Comparison of ENCODE assay signal across 25 mouse cellular contexts in genomic region chr13:59988393-59988965, GRCm38 (mm10).
DNase-seq lines count a peak whose midpoint lies in the region; ATAC-seq and TF ChIP-seq lines count a peak whose summit lies in the region.
"Had no signal": no experiment of that assay in that cellular context is flagged by ENCODE, and none has a peak within 500 bp of the region (broad histone marks: within the 10 kb centered on the region; RNA-seq: fewer than 3 reads in every experiment).

No protein-coding gene starts in this region.

- 82% methylated on average over 7 of the region's 7 CpGs for WGBS in forebrain, embryonic 10.5 days
- WGBS in forebrain, embryonic 12.5 days = 78% methylated on average over 7 of the region's 7 CpGs
- WGBS in lung, embryonic 14.5 days = 67% methylated on average over 7 of the region's 7 CpGs
- 69% methylated on average over 7 of the region's 7 CpGs for WGBS in limb, embryonic 10.5 days
- WGBS in limb, embryonic 14.5 days = 32% methylated on average over 7 of the region's 7 CpGs

- TF ChIP-seq CTCF in lung, embryonic 14.5 days (IDR thresholded peaks at IDR 0.05; ENCODE audit: low read depth) = no peak

- H3K9me3 ChIP-seq in forebrain, embryonic 10.5 days = peaks cover 13% of the 10 kb centered on the region; the same call in 1 of the 2 replicates
- 0 out of 2 replicates have a peak, but pooled peaks cover 5% of the 10 kb centered on the region for H3K9me3 ChIP-seq in forebrain, embryonic 12.5 days
- no peaks in the 10 kb centered on the region for H3K9me3 ChIP-seq in lung, embryonic 14.5 days (ENCODE audit: low read depth, low read length)
- no peaks in the 10 kb centered on the region for H3K9me3 ChIP-seq in limb, embryonic 10.5 days (replicated peaks)
- no peaks in the 10 kb centered on the region for H3K9me3 ChIP-seq in limb, embryonic 14.5 days (ENCODE audit: control insufficient read depth, low read length)
- H3K9me3 ChIP-seq: hindbrain, embryonic 10.5 days; hindbrain, embryonic 13.5 days had no signal

- H3K27me3 ChIP-seq in forebrain, embryonic 10.5 days (ENCODE audit: poor library complexity, severe bottlenecking) = no peaks in the 10 kb centered on the region
- 0 out of 2 replicates have a peak, but pooled peaks cover 2% of the 10 kb centered on the region for H3K27me3 ChIP-seq in forebrain, embryonic 12.5 days
- H3K27me3 ChIP-seq in lung, embryonic 14.5 days (ENCODE audit: insufficient read depth, low read length) = no peaks in the 10 kb centered on the region
- no peaks in the 10 kb centered on the region for H3K27me3 ChIP-seq in limb, embryonic 10.5 days (ENCODE audit: low read depth, poor library complexity, severe bottlenecking)
- no peaks in the 10 kb centered on the region for H3K27me3 ChIP-seq in limb, embryonic 14.5 days (ENCODE audit: control insufficient read depth, insufficient read depth, low read length)
- H3K27me3 ChIP-seq: CH12.LX; forebrain, embryonic 13.5 days; hindbrain, embryonic 13.5 days; Patski had no signal

- TF ChIP-seq POLR2A in limb, embryonic 14.5 days (IDR thresholded peaks at IDR 0.05; ENCODE audit: borderline replicate concordance, extremely low read depth, insufficient read depth, insufficient read length) = no peak

- no peak overlapping the region for H3K4me3 ChIP-seq in forebrain, embryonic 10.5 days
- no peak overlapping the region for H3K4me3 ChIP-seq in forebrain, embryonic 12.5 days (replicated peaks)
- no peak overlapping the region for H3K4me3 ChIP-seq in lung, embryonic 14.5 days (ENCODE audit: low read depth, low read length)
- H3K4me3 ChIP-seq in limb, embryonic 10.5 days = no peak overlapping the region
- no peak overlapping the region for H3K4me3 ChIP-seq in limb, embryonic 14.5 days (replicated peaks; ENCODE audit: low read length)
- H3K4me3 ChIP-seq: forebrain, embryonic 13.5 days; hindbrain, embryonic 10.5 days; hindbrain, embryonic 13.5 days had no signal

- no peak overlapping the region for H3K9ac ChIP-seq in forebrain, embryonic 12.5 days
- no peak overlapping the region for H3K9ac ChIP-seq in lung, embryonic 14.5 days
- no peak overlapping the region for H3K9ac ChIP-seq in limb, embryonic 14.5 days (ENCODE audit: low read depth, low read length, severe bottlenecking)
- H3K9ac ChIP-seq: forebrain, embryonic 13.5 days; hindbrain, embryonic 13.5 days had no signal

- H3K27ac ChIP-seq in forebrain, embryonic 10.5 days = peak overlapping the region; percentile 67; the same call in 1 of the 2 replicates
- no peak overlapping the region for H3K27ac ChIP-seq in forebrain, embryonic 12.5 days
- H3K27ac ChIP-seq in lung, embryonic 14.5 days (ENCODE audit: low read depth) = no peak overlapping the region
- peak overlapping the region; percentile 56 for H3K27ac ChIP-seq in limb, embryonic 10.5 days
- peak overlapping the region; percentile 59 for H3K27ac ChIP-seq in limb, embryonic 14.5 days (replicated peaks; ENCODE audit: low read depth, low read length)
- H3K27ac ChIP-seq: forebrain, embryonic 13.5 days; hindbrain, embryonic 13.5 days had no signal

- no peak overlapping the region for H3K4me2 ChIP-seq in forebrain, embryonic 12.5 days
- no peak overlapping the region for H3K4me2 ChIP-seq in lung, embryonic 14.5 days
- no peak overlapping the region for H3K4me2 ChIP-seq in limb, embryonic 14.5 days (replicated peaks; ENCODE audit: low read depth, low read length, severe bottlenecking)
- H3K4me2 ChIP-seq: forebrain, embryonic 13.5 days; heart, embryonic 11.5 days; hindbrain, embryonic 13.5 days had no signal

- no peak for ATAC-seq in forebrain, embryonic 12.5 days (ENCODE audit: low FRiP score)
- ATAC-seq in lung, embryonic 14.5 days (ENCODE audit: insufficient read depth) = peak; percentile 31; the same call in 1 of the 2 replicates
- ATAC-seq in limb, embryonic 14.5 days (ENCODE audit: low FRiP score, low read depth) = peak; percentile 80
- ATAC-seq: forebrain, embryonic 13.5 days; forebrain, embryonic 16.5 days; hindbrain, embryonic 16.5 days; Patski had no signal

- no peak for DNase-seq in forebrain, embryonic 10.5 days (ENCODE audit: extremely low spot score, low spot score)
- DNase-seq in lung, embryonic 14.5 days = peak; percentile 34
- DNase-seq in lung, postnatal 14 days = no peak
- DNase-seq in limb, embryonic 10.5 days (ENCODE audit: low spot score) = no peak
- DNase-seq in limb, embryonic 14.5 days (ENCODE audit: low spot score) = peak; percentile 66
- no peak for DNase-seq in natural killer cell, adult 2 months (ENCODE audit: low spot score in 2 of 2)
- no peak for DNase-seq in urinary bladder, adult 2 months (ENCODE audit: low spot score)
- DNase-seq: adrenal gland, postnatal 10 days; adrenal gland, postnatal 36 days; cerebellum, adult 18-20 months; cerebellum, adult 9-10 months; cerebellum, postnatal 25 days; gastrocnemius, postnatal 10 days; gastrocnemius, postnatal 36 days; heart, postnatal 36 days had no signal

- no peaks in the 10 kb centered on the region for H3K36me3 ChIP-seq in forebrain, embryonic 10.5 days (replicated peaks)
- H3K36me3 ChIP-seq in forebrain, embryonic 12.5 days (replicated peaks) = no peaks in the 10 kb centered on the region
- no peaks in the 10 kb centered on the region for H3K36me3 ChIP-seq in lung, embryonic 14.5 days (ENCODE audit: insufficient read depth)
- no peaks in the 10 kb centered on the region for H3K36me3 ChIP-seq in limb, embryonic 10.5 days
- H3K36me3 ChIP-seq in limb, embryonic 14.5 days (ENCODE audit: control insufficient read depth, insufficient read depth, low read length) = no peaks in the 10 kb centered on the region
- H3K36me3 ChIP-seq: G1E; hindbrain, embryonic 10.5 days; hindbrain, embryonic 13.5 days had no signal

- H3K4me1 ChIP-seq in forebrain, embryonic 10.5 days = peaks cover 51% of the 10 kb centered on the region
- peaks cover 22% of the 10 kb centered on the region for H3K4me1 ChIP-seq in forebrain, embryonic 12.5 days
- H3K4me1 ChIP-seq in lung, embryonic 14.5 days (ENCODE audit: insufficient read depth) = no peaks in the 10 kb centered on the region
- H3K4me1 ChIP-seq in limb, embryonic 10.5 days = peaks cover 53% of the 10 kb centered on the region
- peaks cover 39% of the 10 kb centered on the region for H3K4me1 ChIP-seq in limb, embryonic 14.5 days (ENCODE audit: control insufficient read depth, insufficient read depth, low read length)

Comparison
In these comparisons a context has a peak if more than half of its experiments do, and no peak if none do; other contexts are left out.
1. DNase-seq: peak in lung, embryonic 14.5 days (single experiment) and limb, embryonic 14.5 days (single experiment); none in forebrain, embryonic 10.5 days (single experiment), lung, postnatal 14 days (single experiment), limb, embryonic 10.5 days (single experiment), natural killer cell, adult 2 months (0 of 2) and urinary bladder, adult 2 months (single experiment).
2. H3K27ac ChIP-seq: peak in forebrain, embryonic 10.5 days (single experiment), limb, embryonic 10.5 days (single experiment) and limb, embryonic 14.5 days (single experiment); none in forebrain, embryonic 12.5 days (single experiment) and lung, embryonic 14.5 days (single experiment).